9 mouse cellular contexts compared by ENCODE assay signal in the genomic region with DNA sequence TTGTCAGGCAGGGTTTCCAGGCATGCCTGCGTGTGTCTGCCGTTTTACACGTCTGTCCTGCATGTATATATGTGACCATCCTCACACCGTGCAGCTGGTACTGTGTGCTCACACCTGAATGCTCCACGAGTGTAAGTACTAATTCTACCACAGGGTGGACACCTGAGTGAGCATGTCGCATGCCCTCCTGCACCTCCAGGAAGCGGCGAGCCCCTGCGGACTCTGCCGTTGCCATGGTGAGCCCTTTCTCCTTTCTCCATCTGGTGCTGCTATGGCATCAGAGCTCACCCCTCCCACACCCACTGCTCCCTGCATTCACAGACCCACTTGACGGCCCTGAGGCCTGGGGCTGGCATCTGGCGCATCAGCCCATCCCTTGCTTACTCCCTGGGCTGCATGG. TPM values are rescaled to one million over a fixed set of nuclear protein-coding genes. Genes with fewer than 3 reads are reported as not detected.
DNase-seq lines count a peak whose midpoint lies in the region; ATAC-seq and TF ChIP-seq lines count a peak whose summit lies in the region.
"Had no signal": no experiment of that assay in that cellular context is flagged by ENCODE, and none has a peak within 500 bp of the region (broad histone marks: within the 10 kb centered on the region; RNA-seq: fewer than 3 reads in every experiment).

No protein-coding gene starts in this region.

- TF ChIP-seq CTCF in lung, postnatal 0 days (IDR thresholded peaks at IDR 0.05) = no peak

- no peak for TF ChIP-seq EP300 in lung, postnatal 0 days (IDR thresholded peaks at IDR 0.05)

- no peaks in the 10 kb centered on the region for H3K36me3 ChIP-seq in lung, postnatal 0 days (ENCODE audit: insufficient read depth, low read length)
- no peaks in the 10 kb centered on the region for H3K36me3 ChIP-seq in forebrain, embryonic 11.5 days (ENCODE audit: control insufficient read depth, insufficient read depth, low read length)
- H3K36me3 ChIP-seq in limb, embryonic 13.5 days = no peaks in the 10 kb centered on the region
- no peaks in the 10 kb centered on the region for H3K36me3 ChIP-seq in kidney, embryonic 15.5 days

- no peak overlapping the region for H3K27ac ChIP-seq in lung, postnatal 0 days (ENCODE audit: low read length)
- H3K27ac ChIP-seq in forebrain, embryonic 11.5 days (ENCODE audit: low read depth, low read length) = no peak overlapping the region
- H3K27ac ChIP-seq in limb, embryonic 13.5 days = no peak overlapping the region
- no peak overlapping the region for H3K27ac ChIP-seq in kidney, embryonic 15.5 days

- WGBS in lung, postnatal 0 days = 55% methylated on average over 12 of the region's 12 CpGs
- 63% methylated on average over 12 of the region's 12 CpGs for WGBS in forebrain, embryonic 11.5 days
- 59% methylated on average over 12 of the region's 12 CpGs for WGBS in limb, embryonic 13.5 days
- WGBS in kidney, embryonic 15.5 days = 65% methylated on average over 12 of the region's 12 CpGs

- H3K4me3 ChIP-seq in lung, postnatal 0 days (ENCODE audit: low read depth, low read length) = no peak overlapping the region
- H3K4me3 ChIP-seq in forebrain, embryonic 11.5 days (ENCODE audit: low read depth, low read length) = no peak overlapping the region
- H3K4me3 ChIP-seq in limb, embryonic 13.5 days = no peak overlapping the region
- no peak overlapping the region for H3K4me3 ChIP-seq in kidney, embryonic 15.5 days (replicated peaks)

- DNase-seq in lung, postnatal 0 days (ENCODE audit: low spot score) = no peak
- no peak for DNase-seq in lung, postnatal 10 days
- peak; percentile 63 for DNase-seq in forebrain, embryonic 11.5 days (ENCODE audit: low spot score)
- no peak for DNase-seq in urinary bladder, postnatal 14 days (ENCODE audit: low spot score)
- no peak for DNase-seq in spleen, postnatal 36 days (ENCODE audit: low spot score in 2 of 2)
- DNase-seq in heart, adult 9 months (ENCODE audit: low spot score in 2 of 2) = no peak
- DNase-seq: adrenal gland, postnatal 25 days had no signal

- H3K4me2 ChIP-seq in lung, postnatal 0 days (replicated peaks; ENCODE audit: low read depth, low read length) = no peak overlapping the region
- H3K4me2 ChIP-seq in forebrain, embryonic 11.5 days (ENCODE audit: low read depth, low read length, severe bottlenecking) = no peak overlapping the region; the same call in 1 of the 2 replicates
- no peak overlapping the region for H3K4me2 ChIP-seq in limb, embryonic 13.5 days (replicated peaks)
- H3K4me2 ChIP-seq in kidney, embryonic 15.5 days = no peak overlapping the region

- no peaks in the 10 kb centered on the region for H3K4me1 ChIP-seq in lung, postnatal 0 days (ENCODE audit: insufficient read depth, low read depth, low read length)
- peaks cover 11% of the 10 kb centered on the region for H3K4me1 ChIP-seq in forebrain, embryonic 11.5 days (replicated peaks; ENCODE audit: control insufficient read depth, insufficient read depth, low read length)
- H3K4me1 ChIP-seq in limb, embryonic 13.5 days = peaks cover 30% of the 10 kb centered on the region
- peaks cover 29% of the 10 kb centered on the region for H3K4me1 ChIP-seq in kidney, embryonic 15.5 days

- H3K9me3 ChIP-seq in lung, postnatal 0 days (ENCODE audit: low read length) = no peaks in the 10 kb centered on the region
- H3K9me3 ChIP-seq in forebrain, embryonic 11.5 days (ENCODE audit: control insufficient read depth, low read length) = no peaks in the 10 kb centered on the region
- H3K9me3 ChIP-seq in limb, embryonic 13.5 days = no peaks in the 10 kb centered on the region
- H3K9me3 ChIP-seq in kidney, embryonic 15.5 days (replicated peaks) = no peaks in the 10 kb centered on the region

- H3K9ac ChIP-seq in lung, postnatal 0 days (replicated peaks; ENCODE audit: low read depth) = no peak overlapping the region
- no peak overlapping the region; the same call in 1 of the 2 replicates for H3K9ac ChIP-seq in forebrain, embryonic 11.5 days (ENCODE audit: low read length)
- H3K9ac ChIP-seq in limb, embryonic 13.5 days = peak overlapping the region; percentile 50; the same call in 1 of the 2 replicates
- H3K9ac ChIP-seq in kidney, embryonic 15.5 days = no peak overlapping the region

- 0 out of 2 replicates have a peak, but pooled peaks have one; percentile 32 for ATAC-seq in lung, postnatal 0 days
- 0 out of 2 replicates have a peak, but pooled peaks have one; percentile 27 for ATAC-seq in forebrain, embryonic 11.5 days (replicated peaks; ENCODE audit: low FRiP score)
- ATAC-seq in limb, embryonic 13.5 days (ENCODE audit: low FRiP score, low read depth) = no peak
- no peak for ATAC-seq in kidney, embryonic 15.5 days (replicated peaks; ENCODE audit: low FRiP score)

- H3K27me3 ChIP-seq in lung, postnatal 0 days (replicated peaks; ENCODE audit: insufficient read depth, low read length) = no peaks in the 10 kb centered on the region
- H3K27me3 ChIP-seq in forebrain, embryonic 11.5 days (ENCODE audit: control insufficient read depth, insufficient read depth, low read length) = no peaks in the 10 kb centered on the region
- no peaks in the 10 kb centered on the region for H3K27me3 ChIP-seq in limb, embryonic 13.5 days
- no peaks in the 10 kb centered on the region for H3K27me3 ChIP-seq in kidney, embryonic 15.5 days

RNA-seq across cellular contexts. Expression of a gene that starts 24.1 kb away (rescaled TPM):
- polyA plus RNA-seq in lung, postnatal 0 days (2015; fragmentation: Nextera tagmentation; extraction: Ambion mirVana) = 1.4 and 1.7 TPM in 2 replicates
- polyA plus RNA-seq in forebrain, embryonic 11.5 days (2014; fragmentation: Nextera tagmentation; extraction: Ambion mirVana) = 2.8 and 3.5 TPM in 2 replicates
- 5.2 and 6.1 TPM in 2 replicates for polyA plus RNA-seq in limb, embryonic 13.5 days (2015; fragmentation: Nextera tagmentation; extraction: Ambion mirVana)
- 2.4 and 3.2 TPM in 2 replicates for polyA plus RNA-seq in kidney, embryonic 15.5 days (2015; fragmentation: Nextera tagmentation; extraction: Ambion mirVana)

Comparison
In these comparisons a context has a peak if more than half of its experiments do, and no peak if none do; other contexts are left out.
1. ATAC-seq: peak in lung, postnatal 0 days (single experiment) and forebrain, embryonic 11.5 days (single experiment); none in limb, embryonic 13.5 days (single experiment) and kidney, embryonic 15.5 days (single experiment).